ENCODE assay signal across 8 mouse cellular contexts in genomic region chr2:104817555-104818330, GRCm38 (mm10). TPM values are rescaled to one million over a fixed set of nuclear protein-coding genes. Genes with fewer than 3 reads are reported as not detected.
A peak's percentile ranks its signal among the peaks of the same experiment; 100 is the strongest.
DNase-seq lines count a peak whose midpoint lies in the region; ATAC-seq and TF ChIP-seq lines count a peak whose summit lies in the region.

No protein-coding gene starts in this region.

- peak overlapping the region; percentile 99 for H3K27ac ChIP-seq in lung, embryonic 15.5 days
- H3K27ac ChIP-seq in hindbrain, embryonic 11.5 days (ENCODE audit: low read depth, low read length): peak overlapping the region; percentile 91; the same call in 1 of the 2 replicates

- H3K36me3 ChIP-seq in lung, embryonic 15.5 days: no peaks in the 10 kb centered on the region
- H3K36me3 ChIP-seq in hindbrain, embryonic 11.5 days (ENCODE audit: control insufficient read depth, insufficient read depth, low read length): no peaks in the 10 kb centered on the region

- peak overlapping the region; percentile 98 for H3K4me3 ChIP-seq in lung, embryonic 15.5 days
- H3K4me3 ChIP-seq in hindbrain, embryonic 11.5 days (ENCODE audit: low read depth, low read length): peak overlapping the region; percentile 77

- no peaks in the 10 kb centered on the region for H3K9me3 ChIP-seq in lung, embryonic 15.5 days
- no peaks in the 10 kb centered on the region for H3K9me3 ChIP-seq in hindbrain, embryonic 11.5 days (ENCODE audit: control insufficient read depth, low read length)

- no peak for ATAC-seq in lung, embryonic 15.5 days (ENCODE audit: borderline replicate concordance, extremely low read depth, low FRiP score, low TSS enrichment)
- ATAC-seq in hindbrain, embryonic 11.5 days (ENCODE audit: low FRiP score): 0 out of 2 replicates have a peak, but pooled peaks have one; percentile 10

- intact Hi-C loops in left cerebral cortex, postnatal 10 days (cut with DNase I): no loop called here
- intact Hi-C loops in left cerebral cortex, postnatal 36 days (cut with DNase I): loop anchor here (2.0 kb wide), 1 partner anchor 199 kb away; the partner anchor contains the start of gene Eif3m

- H3K9ac ChIP-seq in lung, embryonic 15.5 days: peak overlapping the region; percentile 99
- H3K9ac ChIP-seq in hindbrain, embryonic 11.5 days (ENCODE audit: low read depth, low read length): peak overlapping the region; percentile 86

- H3K4me2 ChIP-seq in lung, embryonic 15.5 days: peak overlapping the region; percentile 72
- H3K4me2 ChIP-seq in hindbrain, embryonic 11.5 days (replicated peaks; ENCODE audit: low read depth, low read length): peak overlapping the region; percentile 55

- TF ChIP-seq POLR2A in brain, embryonic 14.5 days (IDR thresholded peaks at IDR 0.05; ENCODE audit: borderline replicate concordance, extremely low read depth, insufficient read depth, insufficient read length, poor library complexity, severe bottlenecking): no peak

- DNase-seq in lung, postnatal 10 days: no peak
- DNase-seq in brain, embryonic 14.5 days (ENCODE audit: low read depth): peak; percentile 29
- peak; percentile 25 for DNase-seq in hindbrain, embryonic 11.5 days (ENCODE audit: low spot score)
- peak; percentile 5 for DNase-seq in mesoderm, embryonic 11.5 days (ENCODE audit: low read depth, low spot score)
- DNase-seq in left cerebral cortex, postnatal 10 days (ENCODE audit: extremely low spot score in 1 of 2, low spot score in 2 of 2): no peak
- no peak for DNase-seq in left cerebral cortex, postnatal 36 days (ENCODE audit: low spot score in 2 of 2)
- no peak for DNase-seq in adrenal gland, postnatal 25 days

- H3K4me1 ChIP-seq in lung, embryonic 15.5 days: peaks cover 7% of the 10 kb centered on the region; the same call in 1 of the 2 replicates
- peaks cover 2% of the 10 kb centered on the region; the same call in 1 of the 2 replicates for H3K4me1 ChIP-seq in hindbrain, embryonic 11.5 days (replicated peaks; ENCODE audit: control insufficient read depth, insufficient read depth, low read length)

- under 1% methylated on average over 15 of the region's 15 CpGs for WGBS in lung, embryonic 15.5 days
- 3% methylated on average over 15 of the region's 15 CpGs for WGBS in hindbrain, embryonic 11.5 days

- no peaks in the 10 kb centered on the region for H3K27me3 ChIP-seq in lung, embryonic 15.5 days
- H3K27me3 ChIP-seq in hindbrain, embryonic 11.5 days (ENCODE audit: control insufficient read depth, insufficient read depth, low read length): no peaks in the 10 kb centered on the region

- no peak for TF ChIP-seq CTCF in brain, embryonic 14.5 days (IDR thresholded peaks at IDR 0.05; ENCODE audit: borderline replicate concordance, extremely low read depth, insufficient read depth, insufficient read length)

RNA-seq across cellular contexts. Expression of gene Qser1, which starts 1.2 kb away (rescaled TPM):
- polyA plus RNA-seq in lung, embryonic 15.5 days (2015; fragmentation: Nextera tagmentation; extraction: Ambion mirVana): 8.6 and 9.1 TPM in 2 replicates
- polyA plus RNA-seq in brain, embryonic 14.5 days (2012; rRNA removed): 20.4 and 21.9 TPM in 2 replicates
- 14.1 and 19.6 TPM in 2 replicates for polyA plus RNA-seq in hindbrain, embryonic 11.5 days (2014; fragmentation: Nextera tagmentation; extraction: Ambion mirVana)
- 10 to 100 TPM; 11.7 to 12.9 TPM for total RNA-seq in left cerebral cortex, postnatal 10 days (2021)
- 10 to 100 TPM in 1 of 2 experiments, 1 to 10 TPM in 1; 8.6 to 10.5 TPM for total RNA-seq in left cerebral cortex, postnatal 36 days (2021)
- 29.0 and 29.6 TPM in 2 replicates for total RNA-seq in adrenal gland, postnatal 25 days (2021)

RNA-seq across cellular contexts. Expression of gene Prrg4, which starts 31.9 kb away (rescaled TPM):
- 2.4 and 3.1 TPM in 2 replicates for polyA plus RNA-seq in lung, embryonic 15.5 days (2015; fragmentation: Nextera tagmentation; extraction: Ambion mirVana)
- polyA plus RNA-seq in brain, embryonic 14.5 days (2012; rRNA removed): 0.20 and 0.55 TPM in 2 replicates
- polyA plus RNA-seq in hindbrain, embryonic 11.5 days (2014; fragmentation: Nextera tagmentation; extraction: Ambion mirVana): 0.39 and 1.4 TPM in 2 replicates
- total RNA-seq in left cerebral cortex, postnatal 10 days (2021): under 1 TPM; 0.30 to 0.41 TPM
- total RNA-seq in left cerebral cortex, postnatal 36 days (2021): under 1 TPM; 0.25 to 0.57 TPM
- 3.0 and 5.1 TPM in 2 replicates for total RNA-seq in adrenal gland, postnatal 25 days (2021)

RNA-seq across cellular contexts. Expression of gene Ccdc73, which starts 49.9 kb away (rescaled TPM):
- polyA plus RNA-seq in lung, embryonic 15.5 days (2015; fragmentation: Nextera tagmentation; extraction: Ambion mirVana): 5.3 and 5.4 TPM in 2 replicates
- 3.4 and 4.1 TPM in 2 replicates for polyA plus RNA-seq in brain, embryonic 14.5 days (2012; rRNA removed)
- polyA plus RNA-seq in hindbrain, embryonic 11.5 days (2014; fragmentation: Nextera tagmentation; extraction: Ambion mirVana): 5.8 and 7.6 TPM in 2 replicates
- 1 to 10 TPM; 1.4 to 2.5 TPM for total RNA-seq in left cerebral cortex, postnatal 10 days (2021)
- 1 to 10 TPM in 1 of 2 experiments, not detected in 1; 2.8 TPM for total RNA-seq in left cerebral cortex, postnatal 36 days (2021)
- total RNA-seq in adrenal gland, postnatal 25 days (2021): 4.5 and 7.9 TPM in 2 replicates

Comparison
In these comparisons a context has a peak if more than half of its experiments do, and no peak if none do; other contexts are left out.
1. DNase-seq: peak in brain, embryonic 14.5 days (single experiment), hindbrain, embryonic 11.5 days (single experiment) and mesoderm, embryonic 11.5 days (single experiment); none in lung, postnatal 10 days (single experiment), left cerebral cortex, postnatal 10 days (0 of 2), left cerebral cortex, postnatal 36 days (0 of 2) and adrenal gland, postnatal 25 days (single experiment).